Comparison of ENCODE assay signal across 18 mouse cellular contexts in the genomic region with DNA sequence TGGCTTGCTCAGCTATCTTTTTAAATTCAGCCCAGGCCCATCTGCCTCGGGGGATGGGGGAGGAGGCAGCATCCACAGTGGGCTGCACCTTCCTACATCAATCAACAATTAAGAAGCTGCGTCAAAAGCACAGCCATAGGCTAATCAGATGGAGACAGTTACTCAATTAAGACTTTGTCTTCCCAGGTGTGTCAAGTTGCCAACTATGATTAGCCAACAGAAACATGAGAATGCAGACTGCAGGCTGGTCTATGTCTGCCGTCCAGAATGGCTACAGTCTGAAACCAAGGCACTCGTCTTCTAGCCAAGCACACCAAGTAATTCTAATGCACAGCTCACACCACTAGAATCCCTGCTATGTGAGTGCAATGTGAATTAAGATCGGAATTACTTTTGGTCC. TPM values are rescaled to one million over a fixed set of nuclear protein-coding genes. Genes with fewer than 3 reads are reported as not detected.
DNase-seq lines count a peak whose midpoint lies in the region; ATAC-seq and TF ChIP-seq lines count a peak whose summit lies in the region.
"Had no signal": no experiment of that assay in that cellular context is flagged by ENCODE, and none has a peak within 500 bp of the region (broad histone marks: within the 10 kb centered on the region; RNA-seq: fewer than 3 reads in every experiment).

No protein-coding gene starts in this region.

- DNase-seq in midbrain, postnatal 0 days (ENCODE audit: low spot score), result peak; percentile 30
- no peak for DNase-seq in midbrain, embryonic 11.5 days (ENCODE audit: low spot score, missing footprints)
- DNase-seq in urinary bladder, postnatal 25 days (ENCODE audit: low spot score), result no peak
- DNase-seq: adrenal gland, postnatal 14 days; cerebellum, adult 2 months; heart, postnatal 4 days; lung, postnatal 10 days had no signal

- 56% methylated on average over 5 of the region's 5 CpGs for WGBS in hindbrain, embryonic 13.5 days
- 55% methylated on average over 5 of the region's 5 CpGs for WGBS in hindbrain, embryonic 12.5 days
- 54% methylated on average over 5 of the region's 5 CpGs for WGBS in midbrain, postnatal 0 days
- WGBS in midbrain, embryonic 11.5 days, result 70% methylated on average over 5 of the region's 5 CpGs
- 37% methylated on average over 5 of the region's 5 CpGs for WGBS in forebrain, embryonic 16.5 days

- no peak overlapping the region for H3K4me3 ChIP-seq in hindbrain, embryonic 13.5 days
- H3K4me3 ChIP-seq in hindbrain, embryonic 12.5 days, result no peak overlapping the region
- H3K4me3 ChIP-seq in midbrain, postnatal 0 days (ENCODE audit: low read depth, low read length), result no peak overlapping the region
- no peak overlapping the region for H3K4me3 ChIP-seq in midbrain, embryonic 11.5 days (ENCODE audit: low read depth, low read length)
- no peak overlapping the region for H3K4me3 ChIP-seq in forebrain, embryonic 16.5 days (replicated peaks; ENCODE audit: low read length)
- H3K4me3 ChIP-seq: heart, embryonic 13.5 days; kidney, embryonic 15.5 days; liver, embryonic 15.5 days; megakaryocyte, embryonic 14.5 days; myocyte had no signal

- TF ChIP-seq CTCF in midbrain, postnatal 0 days (IDR thresholded peaks at IDR 0.05), result no peak

- H3K4me1 ChIP-seq in hindbrain, embryonic 13.5 days (replicated peaks), result peaks cover 8% of the 10 kb centered on the region; the same call in 1 of the 2 replicates
- 0 out of 2 replicates have a peak, but pooled peaks cover 3% of the 10 kb centered on the region for H3K4me1 ChIP-seq in hindbrain, embryonic 12.5 days
- H3K4me1 ChIP-seq in midbrain, postnatal 0 days (ENCODE audit: insufficient read depth, low read length), result no peaks in the 10 kb centered on the region
- no peaks in the 10 kb centered on the region for H3K4me1 ChIP-seq in midbrain, embryonic 11.5 days (ENCODE audit: control insufficient read depth, insufficient read depth, low read length)
- H3K4me1 ChIP-seq in forebrain, embryonic 16.5 days (replicated peaks; ENCODE audit: control insufficient read depth, insufficient read depth, low read length), result peaks cover 7% of the 10 kb centered on the region
- H3K4me1 ChIP-seq: heart, embryonic 13.5 days; kidney, embryonic 15.5 days had no signal

- no peaks in the 10 kb centered on the region for H3K27me3 ChIP-seq in hindbrain, embryonic 13.5 days
- H3K27me3 ChIP-seq in hindbrain, embryonic 12.5 days, result no peaks in the 10 kb centered on the region
- no peaks in the 10 kb centered on the region for H3K27me3 ChIP-seq in midbrain, postnatal 0 days (ENCODE audit: insufficient read depth, low read length)
- no peaks in the 10 kb centered on the region for H3K27me3 ChIP-seq in midbrain, embryonic 11.5 days (ENCODE audit: control insufficient read depth, insufficient read depth, low read length)
- no peaks in the 10 kb centered on the region for H3K27me3 ChIP-seq in forebrain, embryonic 16.5 days (replicated peaks; ENCODE audit: control insufficient read depth, insufficient read depth, low read length)
- H3K27me3 ChIP-seq: heart, embryonic 13.5 days; kidney, embryonic 15.5 days; liver, embryonic 15.5 days had no signal

- H3K36me3 ChIP-seq in hindbrain, embryonic 13.5 days, result no peaks in the 10 kb centered on the region
- H3K36me3 ChIP-seq in hindbrain, embryonic 12.5 days, result no peaks in the 10 kb centered on the region
- H3K36me3 ChIP-seq in midbrain, postnatal 0 days (ENCODE audit: insufficient read depth, low read length), result no peaks in the 10 kb centered on the region
- no peaks in the 10 kb centered on the region for H3K36me3 ChIP-seq in midbrain, embryonic 11.5 days (ENCODE audit: control insufficient read depth, insufficient read depth, low read length)
- no peaks in the 10 kb centered on the region for H3K36me3 ChIP-seq in forebrain, embryonic 16.5 days (ENCODE audit: control insufficient read depth, insufficient read depth)
- H3K36me3 ChIP-seq: heart, embryonic 13.5 days; kidney, embryonic 15.5 days; liver, embryonic 15.5 days had no signal

- no peak overlapping the region for H3K4me2 ChIP-seq in hindbrain, embryonic 13.5 days
- H3K4me2 ChIP-seq in hindbrain, embryonic 12.5 days (replicated peaks), result no peak overlapping the region
- H3K4me2 ChIP-seq in midbrain, postnatal 0 days (ENCODE audit: low read depth, low read length, poor library complexity, severe bottlenecking), result no peak overlapping the region
- no peak overlapping the region for H3K4me2 ChIP-seq in midbrain, embryonic 11.5 days
- no peak overlapping the region for H3K4me2 ChIP-seq in forebrain, embryonic 16.5 days (ENCODE audit: low read length)
- H3K4me2 ChIP-seq: heart, embryonic 13.5 days; kidney, embryonic 15.5 days; liver, embryonic 15.5 days had no signal

- H3K27ac ChIP-seq in hindbrain, embryonic 13.5 days, result no peak overlapping the region
- H3K27ac ChIP-seq in hindbrain, embryonic 12.5 days, result no peak overlapping the region
- H3K27ac ChIP-seq in midbrain, postnatal 0 days (ENCODE audit: low read depth, low read length), result no peak overlapping the region
- H3K27ac ChIP-seq in midbrain, embryonic 11.5 days (ENCODE audit: low read depth, low read length), result no peak overlapping the region
- H3K27ac ChIP-seq in forebrain, embryonic 16.5 days (ENCODE audit: low read length), result no peak overlapping the region; the same call in 1 of the 2 replicates
- H3K27ac ChIP-seq: heart, embryonic 13.5 days; kidney, embryonic 15.5 days; liver, embryonic 15.5 days had no signal

- no peaks in the 10 kb centered on the region for H3K9me3 ChIP-seq in hindbrain, embryonic 13.5 days
- H3K9me3 ChIP-seq in hindbrain, embryonic 12.5 days (replicated peaks), result no peaks in the 10 kb centered on the region
- H3K9me3 ChIP-seq in midbrain, postnatal 0 days (ENCODE audit: low read length), result no peaks in the 10 kb centered on the region
- no peaks in the 10 kb centered on the region for H3K9me3 ChIP-seq in midbrain, embryonic 11.5 days (ENCODE audit: control insufficient read depth, low read length)
- no peaks in the 10 kb centered on the region for H3K9me3 ChIP-seq in forebrain, embryonic 16.5 days (ENCODE audit: control insufficient read depth, low read length)
- H3K9me3 ChIP-seq: heart, embryonic 13.5 days; kidney, embryonic 15.5 days; liver, embryonic 15.5 days; megakaryocyte, embryonic 14.5 days had no signal

- H3K9ac ChIP-seq in hindbrain, embryonic 13.5 days, result no peak overlapping the region
- H3K9ac ChIP-seq in hindbrain, embryonic 12.5 days, result no peak overlapping the region
- H3K9ac ChIP-seq in midbrain, postnatal 0 days (replicated peaks; ENCODE audit: low read length, poor library complexity, severe bottlenecking), result no peak overlapping the region
- H3K9ac ChIP-seq in midbrain, embryonic 11.5 days (ENCODE audit: low read length), result no peak overlapping the region
- no peak overlapping the region for H3K9ac ChIP-seq in forebrain, embryonic 16.5 days (replicated peaks; ENCODE audit: low read depth, low read length)
- H3K9ac ChIP-seq: heart, embryonic 13.5 days; kidney, embryonic 15.5 days; liver, embryonic 15.5 days had no signal

- ATAC-seq in hindbrain, embryonic 13.5 days (ENCODE audit: low FRiP score), result peak; percentile 55; the same call in 1 of the 2 replicates
- ATAC-seq in hindbrain, embryonic 12.5 days (ENCODE audit: low FRiP score), result no peak
- no peak for ATAC-seq in midbrain, postnatal 0 days (ENCODE audit: low FRiP score)
- ATAC-seq in midbrain, embryonic 11.5 days (ENCODE audit: low FRiP score), result no peak
- peak; percentile 43 for ATAC-seq in forebrain, embryonic 16.5 days
- no peak for ATAC-seq in megakaryocyte-erythroid progenitor cell, adult 5-6 weeks (replicated peaks; ENCODE audit: low FRiP score, low TSS enrichment, poor library complexity, severe bottlenecking)
- ATAC-seq: intestine, embryonic 16.5 days had no signal

RNA-seq across cellular contexts. Expression of gene Pik3cg, which starts 29.4 kb away (rescaled TPM):
- polyA plus RNA-seq in hindbrain, embryonic 13.5 days (2015; fragmentation: Nextera tagmentation; extraction: Ambion mirVana), result 1.2 and 1.4 TPM in 2 replicates
- 1.4 and 1.9 TPM in 2 replicates for polyA plus RNA-seq in hindbrain, embryonic 12.5 days (2016; fragmentation: Nextera tagmentation; extraction: Ambion mirVana)
- total RNA-seq in midbrain, postnatal 0 days (2014; rRNA removed), result 1.9 and 3.0 TPM in 2 replicates
- polyA plus RNA-seq in midbrain, postnatal 0 days (2015; fragmentation: Nextera tagmentation; extraction: Ambion mirVana), result 0.78 and 0.86 TPM in 2 replicates
- 1.3 TPM in 2 replicates for polyA plus RNA-seq in midbrain, embryonic 11.5 days (2014; fragmentation: Nextera tagmentation; extraction: Ambion mirVana)
- 0.76 and 1.5 TPM in 2 replicates for polyA plus RNA-seq in forebrain, embryonic 16.5 days (2015; fragmentation: Nextera tagmentation; extraction: Ambion mirVana)
- total RNA-seq in megakaryocyte-erythroid progenitor cell, adult 5-6 weeks (2014; fragmentation: Nextera tagmentation), result 14.2 and 24.4 TPM in 2 replicates
- 12.0 and 16.1 TPM in 2 replicates for total RNA-seq in megakaryocyte-erythroid progenitor cell, adult 5-6 weeks (2017)
- polyA plus RNA-seq: C2C12, myocyte had no signal

Comparison
In these comparisons a context has a peak if more than half of its experiments do, and no peak if none do; other contexts are left out.
1. ATAC-seq: peak in hindbrain, embryonic 13.5 days (single experiment) and forebrain, embryonic 16.5 days (single experiment); none in hindbrain, embryonic 12.5 days (single experiment), midbrain, postnatal 0 days (single experiment), midbrain, embryonic 11.5 days (single experiment) and megakaryocyte-erythroid progenitor cell, adult 5-6 weeks (single experiment).